Mouse (Mus musculus) ES-E14 (cell line): ENCODE data around the gene Esf1. TPM values are rescaled to one million over a fixed set of nuclear protein-coding genes. Genes with fewer than 3 reads are reported as not detected.

Experiments
- DNase-seq: peaks from one replicate; pipeline ENCODE4 v3.0.0-alpha.2; 2013; ENCODE audit warnings: low read depth, low spot score
- H3K27ac ChIP-seq: 2 replicates; pipeline ENCODE4 v1.5.1; 2012; ENCODE audit warnings: low read depth, mild to moderate bottlenecking, low read length, moderate library complexity, mixed read lengths; ENCODE audit not compliant: poor library complexity, insufficient read depth, severe bottlenecking
- H3K36me3 ChIP-seq: 2 replicates; pipeline ENCODE4 v1.6.1; 2012; ENCODE audit warnings: mild to moderate bottlenecking, low read length, moderate library complexity, mixed read lengths; ENCODE audit not compliant: control insufficient read depth, poor library complexity, insufficient read depth, severe bottlenecking
- H3K4me1 ChIP-seq, 2 experiments: fragments of 150-350 bp in 1 of 2; sonication (generic) in 1 of 2; 2 replicates each; pipeline ENCODE4 v1.6.1; 2012; ENCODE audit warnings: low read length in 2 of 2, mild to moderate bottlenecking in 1 of 2, mixed read lengths in 1 of 2; ENCODE audit not compliant: control insufficient read depth in 2 of 2, insufficient read depth in 2 of 2, poor library complexity in 1 of 2
- H3K4me3 ChIP-seq, 2 experiments: fragments of 150-350 bp in 1 of 2; sonication (generic) in 1 of 2; 2 replicates each; pipeline ENCODE4 v1.5.1; 2012; ENCODE audit warnings: low read length in 2 of 2, low read depth in 1 of 2, mild to moderate bottlenecking in 1 of 2, mixed read lengths in 1 of 2; ENCODE audit not compliant: insufficient read depth in 1 of 2, poor library complexity in 1 of 2, severe bottlenecking in 1 of 2
- H3K9ac ChIP-seq: 2 replicates; pipeline ENCODE4 v1.6.1; 2012; ENCODE audit warnings: low read depth, mild to moderate bottlenecking, low read length, mixed read lengths; ENCODE audit not compliant: poor library complexity, insufficient read depth, severe bottlenecking
- H3K9me3 ChIP-seq: fragments of 150-350 bp; sonication (generic); 2 replicates; pipeline ENCODE4 v1.6.1; 2012; ENCODE audit warnings: low read depth, mild to moderate bottlenecking, low read length; ENCODE audit not compliant: control insufficient read depth, insufficient read depth
- CHD2 ChIP-seq: IDR thresholded peaks from 2 replicates; pipeline ENCODE4 v1.6.1; 2014; ENCODE audit warnings: mild to moderate bottlenecking, low read depth, low read length, inconsistent platforms
- HCFC1 ChIP-seq: IDR thresholded peaks from 2 replicates; pipeline ENCODE4 v1.6.1; 2012; ENCODE audit warnings: low read length, inconsistent platforms, borderline replicate concordance; ENCODE audit not compliant: insufficient read depth
- MAFK ChIP-seq: IDR thresholded peaks from 2 replicates; pipeline ENCODE4 v1.6.1; 2014; ENCODE audit warnings: mild to moderate bottlenecking, low read depth, low read length, inconsistent platforms; ENCODE audit not compliant: insufficient read depth
- ZC3H11A ChIP-seq: IDR thresholded peaks from 2 replicates; pipeline ENCODE4 v1.6.1; 2012; ENCODE audit warnings: low read depth, mild to moderate bottlenecking, inconsistent platforms, low read length, borderline replicate concordance
- ZNF384 ChIP-seq: IDR thresholded peaks from 2 replicates; pipeline ENCODE4 v1.6.1; 2012; ENCODE audit warnings: low read depth, low read length, inconsistent platforms
- in situ Hi-C, 2 experiments: fragments of 600-800 bp; cut with MboI; formaldehyde crosslinking; loops; one replicate each; pipeline ENCODE4 v1.15.1; 2025; ENCODE audit warnings: low sequenced_read_pairs in 2 of 2, inconsistent platforms in 1 of 2; ENCODE audit not compliant: unreplicated experiment in 2 of 2
- total RNA-seq: library from RNA; depleted of rRNA; stranded (reverse); fragments of 300-350 nt; gene quantifications from 2 replicates; pipeline ENCODE4 v1.2.3, GENCODE M21; 2012; rRNA removed

The Esf1 gene
- total RNA-seq, 1 experiment, result 41.9 TPM

DNA sequence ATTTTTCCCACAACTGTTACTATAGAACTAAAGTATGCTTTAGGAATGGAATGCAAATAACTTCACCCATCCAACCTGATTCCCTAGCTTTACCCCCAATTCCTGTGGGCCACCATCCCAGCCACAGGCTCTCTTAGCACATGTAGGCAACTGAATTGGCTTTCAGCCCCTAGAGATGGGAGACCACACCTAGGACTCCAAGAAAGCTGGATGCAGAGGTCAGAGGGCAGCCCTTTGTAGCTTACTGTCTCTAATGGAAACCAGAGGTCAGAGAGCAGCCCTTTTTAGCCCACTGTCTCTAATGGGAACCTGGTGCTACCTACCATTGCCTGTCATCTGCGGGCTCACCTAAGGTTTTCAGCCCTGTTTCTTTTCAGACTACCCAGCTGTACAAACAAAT lies 92.9 kb downstream of the Esf1 start:
- TF ChIP-seq CHD2 (0 out of 2 replicates have a peak, but pooled peaks have one; percentile 29), ZC3H11A (no peak)
- in situ Hi-C loops, result no loop called here
- DNase-seq, result no peak
- H3K9ac ChIP-seq, result 0 out of 2 replicates have a peak overlapping the region, but pooled peaks have one; percentile 7
- H3K4me3 ChIP-seq, result peak overlapping the region in 1 of 2 experiments; percentile 9; a peak in 2 of 4 replicates
- no peaks in the 10 kb centered on the region for H3K9me3 ChIP-seq
- peak overlapping the region; percentile 72; the same call in 1 of the 2 replicates for H3K27ac ChIP-seq
- H3K36me3 ChIP-seq, result no peaks in the 10 kb centered on the region
- H3K4me1 ChIP-seq, result peaks cover 1 to 23% of the 10 kb centered on the region in 2 experiments

GRCm38 (mm10) chr2:140075150-140075549 lies 95.2 kb downstream of the Esf1 start:
- DNase-seq, result no peak
- no peak overlapping the region for H3K9ac ChIP-seq
- peaks cover 1 to 25% of the 10 kb centered on the region in 2 experiments for H3K4me1 ChIP-seq
- no peaks in the 10 kb centered on the region for H3K36me3 ChIP-seq
- H3K4me3 ChIP-seq, result no peak overlapping the region
- TF ChIP-seq ZC3H11A (no peak), ZNF384 (no peak), HCFC1 (no peak), MAFK (no peak), CHD2 (no peak)
- no peaks in the 10 kb centered on the region for H3K9me3 ChIP-seq
- no peak overlapping the region for H3K27ac ChIP-seq
- in situ Hi-C loops, result no loop called here

Other genes starting within 250 kb of the Esf1 start
- 11.2 and 12.1 TPM in 2 replicates for gene Tasp1, start 103.8 kb downstream of the Esf1 start, total RNA-seq
- gene Gm17374, start 18.5 kb downstream of the Esf1 start, total RNA-seq, result not detected in 2 replicates
- gene Ndufaf5, start 85 bp upstream of the Esf1 start, total RNA-seq, result 12.9 and 14.0 TPM in 2 replicates
- not detected in 2 replicates for gene Sel1l2, start 219.1 kb upstream of the Esf1 start, total RNA-seq
- gene Macrod2, start 224.7 kb upstream of the Esf1 start, total RNA-seq, result 11.7 and 12.7 TPM in 2 replicates